Mouse (Mus musculus): Measurements from ENCODE around the gene Gli2. TPM values are rescaled to one million over a fixed set of nuclear protein-coding genes. Genes with fewer than 3 reads are reported as not detected.

The Gli2 gene
- polyA plus RNA-seq, 1 experiment from 2014 or later: 15.1 TPM

DNA sequence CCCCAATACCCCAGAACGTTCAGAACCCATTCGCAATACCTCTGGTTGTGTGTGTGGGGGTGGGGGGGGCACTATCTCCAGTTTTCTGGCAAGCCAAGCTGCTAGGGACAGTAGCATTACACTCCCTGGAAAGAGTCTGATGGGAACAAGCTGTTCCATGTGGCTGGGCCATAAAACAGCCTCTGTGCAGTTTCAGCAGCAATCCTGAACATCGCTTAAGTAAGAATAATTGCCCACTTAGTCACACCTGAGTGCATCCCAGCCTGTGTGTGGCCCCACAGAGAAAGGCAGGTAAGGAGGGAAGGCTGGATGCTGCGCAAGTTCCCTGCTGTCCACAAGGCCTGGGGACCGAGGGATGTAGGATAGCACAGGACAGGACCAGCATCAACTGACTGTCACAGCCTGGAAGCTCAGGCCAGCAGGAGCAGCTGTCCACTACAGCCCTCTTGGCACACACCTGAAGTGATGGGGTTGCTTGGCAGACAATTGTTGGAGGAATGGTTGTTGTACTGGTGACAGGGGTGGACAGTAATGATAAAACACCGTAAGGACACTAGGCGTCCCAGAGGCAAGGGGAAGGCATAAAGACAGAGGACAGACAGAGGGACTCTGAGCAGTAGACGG lies 58.8 kb downstream of the Gli2 start:
- no peak for ATAC-seq (ENCODE audit: insufficient read depth)
- Histone ChIP-seq H3K36me3 (ENCODE audit: insufficient read depth) (no peaks in the 10 kb centered on the region), H3K4me3 (ENCODE audit: low read depth, low read length) (no peak overlapping the region), H3K4me1 (ENCODE audit: insufficient read depth) (no peaks in the 10 kb centered on the region), H3K4me2 (no peak overlapping the region), H3K27me3 (ENCODE audit: insufficient read depth, low read length) (no peaks in the 10 kb centered on the region), H3K27ac (ENCODE audit: low read depth) (no peak overlapping the region), H3K9ac (no peak overlapping the region), H3K9me3 (ENCODE audit: low read depth, low read length) (no peaks in the 10 kb centered on the region)
- 86% methylated on average over 8 of the region's 8 CpGs for WGBS
- TF ChIP-seq CTCF (IDR thresholded peaks at IDR 0.05; ENCODE audit: low read depth): no peak
- no peak for DNase-seq

DNA sequence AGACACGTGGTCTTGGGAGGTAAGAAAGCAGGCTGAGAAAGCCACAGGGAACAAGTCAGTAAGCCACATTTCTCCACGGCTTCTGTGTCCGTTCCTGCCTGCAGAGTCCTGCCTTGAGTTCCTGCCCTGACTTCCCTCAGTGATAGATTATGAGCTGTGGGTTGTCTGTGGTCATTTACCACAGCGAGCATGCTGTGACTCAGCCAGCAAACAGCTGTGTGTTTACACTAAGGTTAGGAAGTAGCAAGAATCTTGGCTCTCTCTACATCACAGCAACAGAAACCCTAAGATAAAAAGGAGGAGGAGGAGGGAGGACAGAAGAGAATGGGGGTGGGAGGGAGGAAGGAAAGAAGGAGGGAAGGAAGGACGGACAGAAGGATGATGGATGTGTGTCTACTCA lies 59.6 kb downstream of the Gli2 start:
- DNase-seq: peak; percentile 48
- WGBS: 42% methylated on average over 5 of the region's 5 CpGs
- no peak overlapping the region for H3K4me3 ChIP-seq (ENCODE audit: low read depth, low read length)

DNA sequence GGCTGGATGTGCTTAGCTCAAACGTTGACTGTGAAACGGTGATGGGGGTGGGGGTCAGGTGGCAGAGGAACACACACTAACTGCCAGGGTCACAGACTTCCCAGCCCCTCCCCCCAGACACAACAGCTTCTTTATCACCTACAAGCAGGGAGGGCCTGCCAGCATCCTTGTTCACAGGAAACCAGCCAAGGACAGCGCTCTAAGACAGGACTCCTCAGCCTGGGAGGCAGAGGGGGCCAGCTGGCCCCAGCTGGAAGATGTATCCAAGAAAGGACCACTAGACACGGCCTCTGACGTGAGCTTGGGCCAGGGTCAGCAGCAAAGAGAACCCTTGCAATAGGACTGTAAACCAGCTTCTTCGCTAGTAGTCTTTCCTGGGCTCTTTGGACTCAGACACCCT lies 65.1 kb downstream of the Gli2 start:
- Histone ChIP-seq H3K27ac (ENCODE audit: low read depth) (no peak overlapping the region), H3K27me3 (ENCODE audit: insufficient read depth, low read length) (no peaks in the 10 kb centered on the region), H3K36me3 (ENCODE audit: insufficient read depth) (no peaks in the 10 kb centered on the region; the same call in 1 of the 2 replicates), H3K4me1 (ENCODE audit: insufficient read depth) (peaks cover 16% of the 10 kb centered on the region), H3K4me2 (no peak overlapping the region), H3K9me3 (ENCODE audit: low read depth, low read length) (no peaks in the 10 kb centered on the region), H3K4me3 (ENCODE audit: low read depth, low read length) (no peak overlapping the region), H3K9ac (no peak overlapping the region)
- 49% methylated on average over 6 of the region's 6 CpGs for WGBS
- ATAC-seq (ENCODE audit: insufficient read depth) (peak; percentile 42; the same call in 1 of the 2 replicates), DNase-seq (peak; percentile 64)
- no peak for TF ChIP-seq CTCF (IDR thresholded peaks at IDR 0.05; ENCODE audit: low read depth)

More for the DNA sequence above, 59.6 kb downstream of the Gli2 start:
- no peak for TF ChIP-seq CTCF (IDR thresholded peaks at IDR 0.05; ENCODE audit: low read depth)
- Histone ChIP-seq H3K9ac (no peak overlapping the region), H3K4me1 (ENCODE audit: insufficient read depth) (no peaks in the 10 kb centered on the region), H3K27ac (ENCODE audit: low read depth) (no peak overlapping the region), H3K36me3 (ENCODE audit: insufficient read depth) (no peaks in the 10 kb centered on the region; the same call in 1 of the 2 replicates), H3K9me3 (ENCODE audit: low read depth, low read length) (no peaks in the 10 kb centered on the region), H3K4me2 (no peak overlapping the region), H3K27me3 (ENCODE audit: insufficient read depth, low read length) (no peaks in the 10 kb centered on the region)
- ATAC-seq (ENCODE audit: insufficient read depth): peak; percentile 55; the same call in 1 of the 2 replicates

DNA sequence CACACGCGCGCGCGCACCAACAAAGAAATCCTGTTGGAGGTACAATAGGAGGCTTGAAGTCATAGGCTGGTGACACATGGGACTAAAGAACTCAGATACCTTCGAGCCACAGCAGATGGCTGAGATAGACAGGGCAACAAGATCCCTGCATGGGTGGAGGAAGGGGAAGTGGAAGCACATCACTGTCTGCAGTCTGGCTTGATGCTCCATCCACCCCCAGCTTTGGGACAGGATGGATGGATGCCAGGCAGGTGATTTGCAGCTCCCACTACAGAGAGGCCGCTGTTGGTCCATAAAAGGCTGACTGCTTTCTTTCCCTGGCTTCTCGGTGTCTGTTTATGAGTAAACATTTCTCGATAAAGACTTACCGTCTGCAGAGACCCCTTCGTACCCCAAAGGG lies 65.9 kb downstream of the Gli2 start:
- Histone ChIP-seq H3K27me3 (ENCODE audit: insufficient read depth, low read length) (no peaks in the 10 kb centered on the region), H3K9ac (no peak overlapping the region), H3K4me1 (ENCODE audit: insufficient read depth) (peaks cover 21% of the 10 kb centered on the region), H3K36me3 (ENCODE audit: insufficient read depth) (no peaks in the 10 kb centered on the region; the same call in 1 of the 2 replicates), H3K4me2 (no peak overlapping the region), H3K27ac (ENCODE audit: low read depth) (no peak overlapping the region), H3K9me3 (ENCODE audit: low read depth, low read length) (no peaks in the 10 kb centered on the region), H3K4me3 (ENCODE audit: low read depth, low read length) (no peak overlapping the region)
- ATAC-seq (ENCODE audit: insufficient read depth) (no peak), DNase-seq (no peak)
- WGBS: 72% methylated on average over 11 of the region's 11 CpGs
- no peak for TF ChIP-seq CTCF (IDR thresholded peaks at IDR 0.05; ENCODE audit: low read depth)

DNA sequence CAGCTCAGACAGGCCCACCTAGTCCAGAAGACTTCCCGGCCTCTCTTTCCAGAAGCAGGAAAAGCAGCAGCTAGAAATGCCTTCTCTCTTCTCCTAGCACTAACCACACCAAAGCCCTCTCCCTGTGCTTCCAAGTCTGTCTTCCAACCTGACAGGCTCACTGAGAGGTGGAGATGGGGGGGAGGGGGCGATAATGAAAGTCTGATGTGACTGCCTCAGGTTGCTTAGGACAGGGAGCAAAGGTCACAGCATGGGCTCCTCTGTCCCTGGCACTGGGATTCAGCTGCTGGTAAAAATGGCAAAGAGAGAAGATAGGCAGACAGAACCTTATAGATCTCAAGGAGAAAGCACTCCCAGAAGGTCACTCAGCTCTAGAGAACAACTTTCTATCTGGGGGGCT lies 70.0 kb downstream of the Gli2 start:
- no peak overlapping the region for H3K4me3 ChIP-seq (ENCODE audit: low read depth, low read length)
- no peak for TF ChIP-seq CTCF (IDR thresholded peaks at IDR 0.05; ENCODE audit: low read depth)
- H3K4me1 ChIP-seq (ENCODE audit: insufficient read depth): peaks cover 24% of the 10 kb centered on the region
- no peaks in the 10 kb centered on the region for H3K27me3 ChIP-seq (ENCODE audit: insufficient read depth, low read length)
- ATAC-seq (ENCODE audit: insufficient read depth) (no peak), DNase-seq (no peak)
- no peak overlapping the region for H3K9ac ChIP-seq
- peak overlapping the region; percentile 92 for H3K27ac ChIP-seq (ENCODE audit: low read depth)
- H3K4me2 ChIP-seq: peak overlapping the region; percentile 50; the same call in 1 of the 2 replicates
- WGBS: 23% methylated on average over 2 of the region's 2 CpGs
- no peaks in the 10 kb centered on the region for H3K9me3 ChIP-seq (ENCODE audit: low read depth, low read length)
- H3K36me3 ChIP-seq (ENCODE audit: insufficient read depth): no peaks in the 10 kb centered on the region

DNA sequence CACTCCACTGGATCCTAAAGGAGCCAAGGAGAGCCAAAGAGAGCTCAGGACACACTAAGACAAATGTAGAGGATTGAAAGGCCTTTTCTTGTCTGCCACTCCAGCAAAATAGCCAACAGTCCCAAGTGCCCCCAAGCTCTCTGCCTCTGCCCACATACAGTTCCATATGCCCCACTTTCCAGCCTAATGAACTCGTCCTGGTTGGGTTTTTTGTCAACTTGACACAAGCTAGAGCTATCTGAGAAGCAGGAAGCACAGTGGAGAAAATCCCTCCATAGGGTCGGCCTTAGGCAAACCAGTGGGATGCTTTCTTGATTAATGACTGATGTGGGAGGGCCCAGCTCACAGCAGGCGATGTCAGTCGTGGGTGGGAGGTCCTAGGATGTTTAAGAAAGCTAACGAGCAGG lies 70.6 kb downstream of the Gli2 start:
- H3K4me3 ChIP-seq (ENCODE audit: low read depth, low read length): no peak overlapping the region
- 5% methylated on average over 5 of the region's 5 CpGs for WGBS
- H3K9me3 ChIP-seq (ENCODE audit: low read depth, low read length): no peaks in the 10 kb centered on the region
- peaks cover 21% of the 10 kb centered on the region; the same call in 1 of the 2 replicates for H3K4me1 ChIP-seq (ENCODE audit: insufficient read depth)
- no peak overlapping the region for H3K9ac ChIP-seq
- H3K27me3 ChIP-seq (ENCODE audit: insufficient read depth, low read length): no peaks in the 10 kb centered on the region
- ATAC-seq (ENCODE audit: insufficient read depth) (peak; percentile 81), DNase-seq (peak; percentile 83)
- H3K27ac ChIP-seq (ENCODE audit: low read depth): peak overlapping the region; percentile 92
- H3K36me3 ChIP-seq (ENCODE audit: insufficient read depth): no peaks in the 10 kb centered on the region
- no peak for TF ChIP-seq CTCF (IDR thresholded peaks at IDR 0.05; ENCODE audit: low read depth)
- peak overlapping the region; percentile 50 for H3K4me2 ChIP-seq

DNA sequence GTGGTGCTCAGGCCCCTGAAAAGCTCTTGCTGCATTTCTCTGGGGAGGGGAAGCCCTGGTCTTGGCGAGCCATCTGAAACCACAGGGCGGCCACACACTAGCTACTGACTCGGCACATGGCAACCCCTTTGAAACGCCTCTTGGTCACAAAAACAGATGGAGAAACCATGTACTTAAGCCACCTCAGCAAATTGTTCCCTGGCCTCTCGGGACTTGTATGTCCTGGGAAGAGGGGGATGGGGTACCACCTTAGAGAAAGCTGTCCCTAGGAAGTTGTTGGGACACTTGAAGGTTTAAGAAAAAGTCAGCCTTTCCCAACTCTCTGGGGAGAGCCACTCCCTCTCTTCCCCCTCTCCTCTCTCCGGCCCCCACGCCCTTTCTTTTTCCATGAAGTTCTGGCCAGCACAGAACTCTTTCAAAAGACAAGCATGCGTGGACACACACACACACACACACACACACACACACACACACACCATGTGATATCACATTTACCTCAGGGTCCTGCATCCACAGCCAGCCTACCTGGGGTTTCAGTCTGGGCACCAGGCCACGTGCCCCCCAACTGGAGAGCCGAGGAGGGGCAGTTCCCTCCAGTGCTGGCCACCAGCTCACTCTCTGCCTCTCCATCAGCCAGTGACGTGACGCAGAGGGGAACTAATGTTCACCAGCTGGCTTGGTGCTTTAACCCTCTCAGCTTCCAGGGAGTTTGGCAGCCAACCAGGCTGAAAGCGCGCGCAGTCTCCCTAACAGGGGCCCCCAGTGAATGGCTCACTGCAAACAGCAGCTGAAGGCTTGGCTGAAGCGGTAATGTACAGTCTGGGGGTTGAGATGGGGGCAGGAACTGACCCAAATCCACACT lies 71.2 kb downstream of the Gli2 start:
- DNase-seq (peak; percentile 97), ATAC-seq (ENCODE audit: insufficient read depth) (peak; percentile 90)
- 7% methylated on average over 16 of the region's 16 CpGs for WGBS
- TF ChIP-seq CTCF (IDR thresholded peaks at IDR 0.05; ENCODE audit: low read depth): no peak
- Histone ChIP-seq H3K4me3 (ENCODE audit: low read depth, low read length) (peak overlapping the region; percentile 2), H3K9me3 (ENCODE audit: low read depth, low read length) (no peaks in the 10 kb centered on the region), H3K4me2 (peak overlapping the region; percentile 50), H3K4me1 (ENCODE audit: insufficient read depth) (peaks cover 25% of the 10 kb centered on the region; the same call in 1 of the 2 replicates), H3K36me3 (ENCODE audit: insufficient read depth) (no peaks in the 10 kb centered on the region), H3K27me3 (ENCODE audit: insufficient read depth, low read length) (no peaks in the 10 kb centered on the region), H3K27ac (ENCODE audit: low read depth) (peak overlapping the region; percentile 92), H3K9ac (no peak overlapping the region)
